Mouse (Mus musculus): Measurements from ENCODE around the gene Arl9.
"Not testable (repeated sequence)": the region's sequence is repeated elsewhere in the genome, so short reads cannot be mapped to it uniquely, and the experiment has no call there.

Gene Arl9

DNA sequence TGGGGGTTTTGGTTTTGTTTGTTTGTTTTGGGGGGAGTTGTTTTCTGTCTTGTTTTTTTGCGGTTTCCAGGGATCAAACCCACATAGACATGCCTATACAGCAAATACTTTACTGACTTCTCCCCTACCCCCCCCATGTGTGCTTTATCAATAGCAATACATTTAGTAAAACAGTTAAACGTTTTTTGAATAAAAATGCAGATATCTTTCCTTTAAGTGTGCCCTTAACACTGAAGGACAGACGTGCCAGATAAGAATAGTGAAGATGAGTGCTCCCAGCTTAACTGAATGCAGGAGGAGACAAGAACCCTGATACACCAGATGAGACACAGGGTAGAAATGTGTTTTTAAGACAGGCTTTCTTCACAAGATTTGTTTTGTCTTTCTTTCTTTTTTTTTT lies 7.2 kb downstream of the Arl9 start:
- in situ Hi-C loops (cut with MboI; ENCODE audit: unreplicated experiment in 2 of 2) = no loop called here

DNA sequence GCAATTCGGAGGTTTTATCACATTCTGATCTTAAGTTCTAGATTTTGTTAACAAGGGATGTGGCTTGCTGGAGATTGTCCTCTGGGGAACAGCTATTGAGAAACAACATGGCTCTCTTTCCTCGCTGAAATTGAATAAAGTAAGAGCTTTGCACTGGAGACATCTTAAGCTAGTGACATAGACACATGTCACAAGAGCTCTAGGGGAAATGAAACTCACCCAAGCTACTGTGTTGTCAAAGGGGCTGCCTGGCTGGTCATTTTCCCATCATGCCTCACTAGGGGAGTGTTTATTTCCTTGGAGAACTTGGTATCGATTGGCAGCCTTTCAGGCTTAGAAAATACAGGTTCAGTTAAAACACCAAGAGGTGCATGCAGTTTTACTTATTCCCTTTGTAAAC lies 9.3 kb downstream of the Arl9 start:
- in situ Hi-C loops (cut with MboI; ENCODE audit: unreplicated experiment in 2 of 2) = no loop called here

DNA sequence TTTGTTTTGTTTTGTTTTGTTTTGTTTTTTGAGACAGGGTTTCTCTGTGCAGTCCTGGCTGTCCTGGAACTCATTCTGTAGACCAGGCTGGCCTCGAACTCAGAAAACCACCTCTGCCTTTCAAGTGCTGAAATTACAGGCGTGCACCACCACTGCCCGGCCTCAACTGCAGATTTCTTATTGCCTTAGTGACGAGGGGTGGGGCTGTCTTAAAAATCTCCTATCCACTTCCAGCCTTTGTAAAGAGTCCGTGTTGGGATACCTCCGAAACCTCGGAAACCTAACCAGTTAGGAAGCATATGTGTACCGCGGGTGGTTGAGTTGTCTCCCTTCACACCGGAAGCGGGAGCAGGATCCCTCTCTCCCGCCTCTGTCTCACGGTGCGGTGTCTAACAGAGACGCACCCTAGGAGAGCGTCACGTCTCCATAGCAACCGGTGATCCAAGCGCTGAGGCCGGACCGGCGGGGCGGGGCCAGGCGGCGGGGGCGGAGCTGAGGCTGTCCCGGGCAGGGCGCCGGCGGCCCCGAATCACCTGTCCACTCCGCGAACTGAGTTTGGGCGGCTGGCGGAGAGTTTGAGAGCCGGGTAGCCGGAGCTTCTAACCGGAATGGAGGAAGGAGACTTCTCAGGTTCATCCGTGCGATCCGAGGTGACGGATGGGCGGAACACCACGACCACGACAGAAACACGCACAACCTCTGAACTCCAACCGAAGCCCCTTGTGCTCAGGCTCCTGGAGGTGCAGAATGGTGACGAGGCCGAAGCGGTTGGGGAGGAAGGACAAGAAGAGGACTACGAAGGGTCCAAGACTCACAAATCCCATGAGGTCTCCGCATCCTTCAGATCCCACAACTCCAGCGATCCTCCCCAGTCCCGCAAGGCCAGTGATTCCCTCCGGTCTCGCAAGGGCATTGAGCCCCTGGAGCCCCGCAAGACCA lies 12.0 kb downstream of the Arl9 start, which contains the start of gene Thegl:
Thegl (plus strand) TSS at position 480 of the 939 bp plus-strand sequence.
- in situ Hi-C loops (cut with MboI; ENCODE audit: unreplicated experiment in 2 of 2) = no loop called here

DNA sequence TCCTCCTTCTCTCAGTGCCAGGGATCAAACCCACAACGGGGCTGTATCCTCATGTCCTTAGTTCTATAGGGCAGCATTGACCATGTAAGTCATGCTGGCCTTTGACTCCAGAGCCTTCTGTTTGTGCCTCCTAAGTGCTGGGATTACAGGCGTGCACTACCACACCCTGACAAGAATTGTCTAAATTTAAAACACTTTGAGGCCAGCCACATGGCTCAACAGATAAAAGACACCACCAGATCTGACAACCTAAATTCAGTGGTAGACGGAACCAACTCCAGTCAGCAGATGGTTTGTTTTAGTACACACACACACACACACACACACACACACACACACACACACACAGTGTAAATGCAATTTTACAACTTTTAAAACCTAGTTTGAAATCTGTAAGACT lies 24.2 kb downstream of the Arl9 start:
- in situ Hi-C loops (cut with MboI; ENCODE audit: unreplicated experiment in 2 of 2) = no loop called here

DNA sequence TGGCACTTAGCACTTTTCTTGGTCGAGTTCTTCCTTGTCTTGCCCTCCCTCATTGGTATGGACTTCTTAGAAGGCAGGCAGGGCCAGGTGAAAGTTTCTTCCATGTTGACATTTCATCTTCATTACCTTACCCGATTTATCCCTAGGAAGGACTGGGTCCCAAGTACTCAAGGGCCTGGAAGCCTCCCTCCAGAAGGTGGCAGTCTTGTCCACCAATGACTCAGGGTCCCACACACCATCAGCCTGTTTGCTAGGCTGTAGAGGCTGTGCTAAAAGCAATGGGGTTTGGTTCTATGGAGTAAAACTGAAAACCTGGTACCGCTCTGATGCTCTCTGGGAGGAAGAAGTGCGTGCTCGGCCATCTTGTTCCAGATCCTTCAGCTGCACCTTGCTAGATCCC lies 25.9 kb downstream of the Arl9 start:
- in situ Hi-C loops (cut with MboI; ENCODE audit: unreplicated experiment in 2 of 2) = no loop called here

DNA sequence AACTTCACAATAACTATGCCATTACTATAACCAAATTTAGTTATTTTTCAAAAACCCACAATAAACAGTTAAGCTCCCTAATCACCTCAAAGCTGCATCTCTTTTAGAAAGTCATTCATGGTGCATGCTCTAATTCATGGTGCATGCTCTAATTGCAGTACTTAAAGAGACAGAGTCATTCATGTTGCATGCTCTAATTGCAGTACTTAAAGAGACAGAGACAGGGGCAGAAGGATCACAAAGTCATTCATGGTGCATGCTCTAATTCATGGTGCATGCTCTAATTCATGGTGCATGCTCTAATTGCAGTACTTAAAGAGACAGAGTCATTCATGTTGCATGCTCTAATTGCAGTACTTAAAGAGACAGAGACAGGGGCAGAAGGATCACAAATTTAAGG lies 31.2 kb downstream of the Arl9 start:
- in situ Hi-C loops (cut with MboI; ENCODE audit: unreplicated experiment in 2 of 2) = not testable (repeated sequence)

DNA sequence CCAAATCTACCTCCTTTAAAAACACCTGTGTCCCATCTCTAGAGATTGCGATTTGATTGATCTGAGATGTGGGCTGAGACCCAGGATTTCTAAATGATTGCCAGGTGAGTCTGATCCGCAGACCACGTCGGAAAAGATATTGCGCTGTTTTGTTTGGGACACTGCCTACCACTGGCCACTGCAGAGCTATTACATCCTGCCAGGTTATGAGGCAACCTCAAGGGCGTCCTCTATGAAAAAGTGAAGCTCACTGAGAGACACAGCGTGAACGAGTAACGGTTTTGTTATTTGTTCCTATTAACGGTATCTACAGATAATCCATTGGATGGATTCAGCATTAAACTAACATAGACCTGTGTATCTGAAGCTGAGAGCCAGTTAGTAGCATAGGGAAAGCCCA lies 34.6 kb downstream of the Arl9 start:
- in situ Hi-C loops (cut with MboI; ENCODE audit: unreplicated experiment in 2 of 2) = no loop called here

DNA sequence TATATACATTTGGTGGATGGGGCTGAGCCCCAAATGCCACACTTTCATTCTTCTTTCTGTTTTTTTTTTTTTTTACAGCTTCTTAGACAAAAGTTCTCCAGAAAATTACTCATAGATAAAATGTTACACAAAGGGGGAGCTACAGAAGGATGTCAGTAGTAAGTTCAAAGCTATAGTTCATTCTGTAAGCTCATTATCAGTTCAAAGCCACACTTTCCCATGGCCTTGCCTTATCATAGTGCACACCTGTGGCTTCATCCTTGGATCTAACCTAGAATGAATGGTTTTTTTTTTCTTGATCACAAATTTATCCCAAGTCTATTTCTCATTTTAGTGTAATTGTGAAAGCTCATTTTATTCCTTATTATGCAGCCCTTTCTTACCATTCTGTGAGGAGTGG lies 35.5 kb downstream of the Arl9 start:
- in situ Hi-C loops (cut with MboI; ENCODE audit: unreplicated experiment in 2 of 2) = no loop called here

DNA sequence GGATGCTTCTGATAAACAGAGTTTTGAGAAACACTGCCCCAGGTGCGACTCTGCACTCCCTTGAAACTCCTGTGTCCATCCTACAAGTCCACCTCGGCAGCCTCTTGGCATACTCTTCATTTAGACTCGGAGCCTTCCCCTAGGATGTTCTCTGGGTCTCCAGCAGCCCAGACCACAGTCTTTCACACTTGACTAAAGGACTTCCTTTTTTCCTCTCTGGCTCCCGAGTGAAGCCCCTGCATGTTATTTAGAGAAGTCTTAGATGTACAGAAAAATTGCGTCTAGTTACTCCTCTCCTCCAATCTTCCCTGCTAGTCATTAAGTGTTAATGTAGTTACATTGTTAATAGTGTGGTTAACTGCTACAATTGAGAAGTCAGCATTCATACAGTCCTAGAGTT lies 40.5 kb downstream of the Arl9 start:
- in situ Hi-C loops (cut with MboI; ENCODE audit: unreplicated experiment in 2 of 2) = no loop called here

DNA sequence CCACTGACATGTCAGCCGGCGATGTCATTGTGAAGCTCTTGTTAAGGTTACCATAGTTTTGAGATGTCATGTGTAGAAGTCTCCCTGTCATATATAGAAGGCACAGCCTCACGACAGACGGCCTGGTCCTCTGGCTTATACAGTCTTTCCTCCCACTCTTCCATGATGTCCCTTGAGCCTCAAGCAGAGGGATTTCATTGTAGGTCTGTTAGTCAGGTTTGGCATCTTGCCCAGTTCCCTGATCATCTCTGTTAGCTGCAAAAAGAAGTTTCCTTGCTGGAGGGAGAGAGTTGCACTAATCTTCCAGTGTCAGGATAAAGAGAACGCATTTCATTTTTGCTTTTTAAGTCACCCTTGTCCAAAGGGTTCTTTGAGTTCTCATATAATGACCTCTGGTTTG lies 48.8 kb downstream of the Arl9 start:
- in situ Hi-C loops (cut with MboI; ENCODE audit: unreplicated experiment in 2 of 2) = no loop called here

DNA sequence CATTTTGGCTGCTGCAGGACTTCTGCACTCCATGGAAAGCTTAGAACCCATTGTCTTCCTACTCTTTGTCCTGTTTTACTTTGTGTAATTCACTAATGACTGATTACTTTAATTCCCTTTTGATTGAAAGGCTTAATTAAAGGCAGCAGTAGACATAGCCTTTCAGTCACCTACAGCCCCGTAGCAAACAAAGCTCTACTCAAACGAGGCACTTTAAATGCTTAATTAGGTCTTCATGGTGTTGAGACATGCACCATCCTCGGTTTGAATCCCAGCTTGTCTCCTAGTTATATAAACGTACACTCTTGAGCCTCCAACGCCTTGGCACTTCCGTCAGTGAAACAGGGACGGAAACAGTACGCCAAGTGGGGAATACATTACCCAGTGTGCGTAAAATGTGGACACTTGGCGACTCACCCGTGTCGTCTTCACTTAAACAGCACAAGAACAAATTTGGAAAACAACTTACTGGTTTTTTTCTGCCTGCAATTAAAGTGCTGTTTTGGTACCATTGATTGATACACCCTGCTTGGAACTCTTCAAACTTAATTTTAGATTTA lies 53.1 kb downstream of the Arl9 start:
- in situ Hi-C loops (cut with MboI; ENCODE audit: unreplicated experiment in 2 of 2) = no loop called here

Measured in v-Abl transformed pro-B cells (cell line).